Mouse (Mus musculus): Measurements from ENCODE around the gene Fam71a.
A peak's percentile ranks its signal among the peaks of the same experiment; 100 is the strongest.

DNA sequence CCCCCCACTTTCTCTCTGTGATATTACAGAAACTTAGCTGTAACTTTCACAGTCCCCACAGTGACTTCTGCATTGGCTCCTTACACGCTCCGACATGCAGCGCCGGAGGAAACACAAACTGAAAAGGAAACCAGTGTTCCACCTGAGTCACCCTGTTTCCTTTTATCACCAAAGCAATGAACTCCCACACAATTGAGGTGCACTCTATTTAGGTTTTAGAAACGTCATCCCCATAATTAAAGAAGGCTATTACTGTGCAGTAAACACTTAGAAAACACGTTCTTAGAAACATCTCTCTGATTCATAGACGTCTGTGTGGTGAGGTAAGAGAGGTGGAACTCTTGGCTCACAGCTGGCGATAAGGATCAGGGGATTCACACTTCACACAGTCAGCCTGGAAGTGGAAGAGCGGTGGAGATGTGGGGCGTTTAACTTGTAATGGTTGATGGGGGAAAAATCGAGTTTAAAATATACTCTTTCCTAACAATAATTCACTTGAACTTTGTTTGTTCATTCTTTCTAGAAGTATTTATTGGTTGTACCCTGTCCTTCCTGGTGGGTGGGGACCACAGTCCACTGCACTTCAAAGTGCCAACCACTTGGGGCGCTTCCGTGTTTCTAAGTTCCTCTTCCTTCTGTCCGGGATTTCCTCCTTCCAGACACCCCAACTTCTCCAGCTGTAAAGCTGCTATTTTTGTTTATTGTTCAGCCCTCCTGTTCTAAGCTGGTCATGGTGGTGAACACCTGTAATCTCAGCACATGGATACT is 29.2 kb upstream of the Fam71a start:
- peak; percentile 66 for TF ChIP-seq CTCF (IDR thresholded peaks at IDR 0.05)
- TF ChIP-seq EP300 (IDR thresholded peaks at IDR 0.05) = peak; percentile 50
